Mouse (Mus musculus) stomach, postnatal 0 days (tissue): ENCODE data around the gene Sap30l.

ENCODE experiments used
- CTCF ChIP-seq: IDR thresholded peaks from 2 replicates; pipeline ENCODE4 v1.5.1; 2016; ENCODE audit warnings: antibody characterized with exemption, low read depth, mild to moderate bottlenecking, moderate library complexity
- EP300 ChIP-seq: optimal IDR thresholded peaks from 2 replicates; pipeline ENCODE3; 2016; ENCODE audit warnings: antibody characterized with exemption

GRCm38 (mm10) chr11:57813641-57814040 is 12.2 kb downstream of the Sap30l start:
- TF ChIP-seq CTCF: no peak
- no peak for TF ChIP-seq EP300
